In genomic region chr15:80080711-80081615, GRCm38 (mm10) we compare ENCODE assay signal across 8 mouse cellular contexts. TPM values are rescaled to one million over a fixed set of nuclear protein-coding genes. Genes with fewer than 3 reads are reported as not detected.
DNase-seq lines count a peak whose midpoint lies in the region; ATAC-seq and TF ChIP-seq lines count a peak whose summit lies in the region.

No protein-coding gene starts in this region.

- peak; percentile 74 for DNase-seq in lung, postnatal 0 days (ENCODE audit: low spot score)
- no peak for DNase-seq in lung, postnatal 14 days
- peak; percentile 82 for DNase-seq in forebrain, postnatal 0 days
- peak; percentile 90 for DNase-seq in limb, embryonic 14.5 days (ENCODE audit: low spot score)
- no peak for DNase-seq in gastrocnemius, postnatal 10 days

- H3K27ac ChIP-seq in lung, postnatal 0 days (ENCODE audit: low read length) = no peak overlapping the region
- H3K27ac ChIP-seq in bone marrow macrophage, adult 2 months (ENCODE audit: insufficient read depth, low read depth, low read length) = peak overlapping the region; percentile 80
- H3K27ac ChIP-seq in forebrain, postnatal 0 days (ENCODE audit: low read depth, low read length) = no peak overlapping the region
- H3K27ac ChIP-seq in limb, embryonic 14.5 days (replicated peaks; ENCODE audit: low read depth, low read length) = no peak overlapping the region
- no peak overlapping the region for H3K27ac ChIP-seq in neural tube, embryonic 14.5 days (ENCODE audit: low read depth, low read length)

- peaks cover 30% of the 10 kb centered on the region for H3K36me3 ChIP-seq in lung, postnatal 0 days (ENCODE audit: insufficient read depth, low read length)
- H3K36me3 ChIP-seq in forebrain, postnatal 0 days (ENCODE audit: insufficient read depth) = peaks cover 57% of the 10 kb centered on the region
- peaks cover 61% of the 10 kb centered on the region for H3K36me3 ChIP-seq in limb, embryonic 14.5 days (ENCODE audit: control insufficient read depth, insufficient read depth, low read length)
- peaks cover 41% of the 10 kb centered on the region for H3K36me3 ChIP-seq in neural tube, embryonic 14.5 days (ENCODE audit: control insufficient read depth, insufficient read depth, low read length)

- no peak for ATAC-seq in lung, postnatal 0 days
- ATAC-seq in forebrain, postnatal 0 days = no peak
- no peak for ATAC-seq in limb, embryonic 14.5 days (ENCODE audit: low FRiP score, low read depth)
- ATAC-seq in neural tube, embryonic 14.5 days (ENCODE audit: low read depth) = no peak
- ATAC-seq in erythroid progenitor cell, adult 5-6 weeks (replicated peaks; ENCODE audit: low FRiP score, poor library complexity, severe bottlenecking) = no peak

- H3K4me2 ChIP-seq in lung, postnatal 0 days (replicated peaks; ENCODE audit: low read depth, low read length) = peak overlapping the region; percentile 72; the same call in 1 of the 2 replicates
- peak overlapping the region; percentile 59 for H3K4me2 ChIP-seq in forebrain, postnatal 0 days (ENCODE audit: low read depth)
- H3K4me2 ChIP-seq in limb, embryonic 14.5 days (replicated peaks; ENCODE audit: low read depth, low read length, severe bottlenecking) = peak overlapping the region; percentile 64
- peak overlapping the region; percentile 88 for H3K4me2 ChIP-seq in neural tube, embryonic 14.5 days (ENCODE audit: low read depth, low read length)

- TF ChIP-seq CTCF in lung, postnatal 0 days (IDR thresholded peaks at IDR 0.05) = peak; percentile 80
- peak; percentile 17; the same call in 1 of the 2 replicates for TF ChIP-seq CTCF in bone marrow macrophage, adult 2 months (IDR thresholded peaks at IDR 0.05; ENCODE audit: low read depth, low read length)
- TF ChIP-seq CTCF in forebrain, postnatal 0 days (IDR thresholded peaks at IDR 0.05; ENCODE audit: low read depth) = peak; percentile 85

- no peaks in the 10 kb centered on the region for H3K9me3 ChIP-seq in lung, postnatal 0 days (ENCODE audit: low read length)
- H3K9me3 ChIP-seq in forebrain, postnatal 0 days (ENCODE audit: low read length) = no peaks in the 10 kb centered on the region
- H3K9me3 ChIP-seq in limb, embryonic 14.5 days (ENCODE audit: control insufficient read depth, low read length) = no peaks in the 10 kb centered on the region
- no peaks in the 10 kb centered on the region for H3K9me3 ChIP-seq in neural tube, embryonic 14.5 days (ENCODE audit: control insufficient read depth, low read length)

- no peak for TF ChIP-seq EP300 in lung, postnatal 0 days (IDR thresholded peaks at IDR 0.05)

- no peaks in the 10 kb centered on the region for H3K27me3 ChIP-seq in lung, postnatal 0 days (replicated peaks; ENCODE audit: insufficient read depth, low read length)
- no peaks in the 10 kb centered on the region for H3K27me3 ChIP-seq in forebrain, postnatal 0 days (ENCODE audit: insufficient read depth, low read length)
- H3K27me3 ChIP-seq in limb, embryonic 14.5 days (ENCODE audit: control insufficient read depth, insufficient read depth, low read length) = no peaks in the 10 kb centered on the region
- no peaks in the 10 kb centered on the region for H3K27me3 ChIP-seq in neural tube, embryonic 14.5 days (ENCODE audit: control insufficient read depth, insufficient read depth, low read length)

- H3K9ac ChIP-seq in lung, postnatal 0 days (replicated peaks; ENCODE audit: low read depth) = no peak overlapping the region
- H3K9ac ChIP-seq in forebrain, postnatal 0 days = peak overlapping the region; percentile 36; the same call in 1 of the 2 replicates
- peak overlapping the region; percentile 94 for H3K9ac ChIP-seq in limb, embryonic 14.5 days (ENCODE audit: low read depth, low read length, severe bottlenecking)
- H3K9ac ChIP-seq in neural tube, embryonic 14.5 days (replicated peaks; ENCODE audit: low read depth, low read length) = 0 out of 2 replicates have a peak overlapping the region, but pooled peaks have one; percentile 22

- TF ChIP-seq POLR2A in bone marrow macrophage, adult 2 months (IDR thresholded peaks at IDR 0.05; ENCODE audit: borderline replicate concordance, low read depth, low read length) = no peak
- no peak for TF ChIP-seq POLR2A in limb, embryonic 14.5 days (IDR thresholded peaks at IDR 0.05; ENCODE audit: borderline replicate concordance, extremely low read depth, insufficient read depth, insufficient read length)

- 37% methylated on average over 9 of the region's 9 CpGs for WGBS in lung, postnatal 0 days
- 56% methylated on average over 9 of the region's 9 CpGs for WGBS in forebrain, postnatal 0 days
- 55% methylated on average over 9 of the region's 9 CpGs for WGBS in limb, embryonic 14.5 days
- 66% methylated on average over 9 of the region's 9 CpGs for WGBS in neural tube, embryonic 14.5 days

- H3K4me1 ChIP-seq in lung, postnatal 0 days (ENCODE audit: insufficient read depth, low read depth, low read length) = peaks cover 13% of the 10 kb centered on the region; the same call in 1 of the 2 replicates
- H3K4me1 ChIP-seq in bone marrow macrophage, adult 2 months (ENCODE audit: control insufficient read depth, insufficient read depth, low read length) = peaks cover 12% of the 10 kb centered on the region
- H3K4me1 ChIP-seq in forebrain, postnatal 0 days (ENCODE audit: insufficient read depth) = peaks cover 16% of the 10 kb centered on the region
- peaks cover 11% of the 10 kb centered on the region; the same call in 1 of the 2 replicates for H3K4me1 ChIP-seq in limb, embryonic 14.5 days (ENCODE audit: control insufficient read depth, insufficient read depth, low read length)
- peaks cover 15% of the 10 kb centered on the region for H3K4me1 ChIP-seq in neural tube, embryonic 14.5 days (ENCODE audit: control insufficient read depth, insufficient read depth, low read length)

- H3K4me3 ChIP-seq in lung, postnatal 0 days (ENCODE audit: low read depth, low read length) = no peak overlapping the region
- peak overlapping the region; percentile 67 for H3K4me3 ChIP-seq in bone marrow macrophage, adult 2 months (ENCODE audit: insufficient read depth, low read length)
- H3K4me3 ChIP-seq in forebrain, postnatal 0 days (ENCODE audit: low read depth, low read length) = peak overlapping the region; percentile 0; the same call in 1 of the 2 replicates
- peak overlapping the region; percentile 87 for H3K4me3 ChIP-seq in limb, embryonic 14.5 days (replicated peaks; ENCODE audit: low read length)
- H3K4me3 ChIP-seq in neural tube, embryonic 14.5 days (ENCODE audit: low read depth, low read length) = peak overlapping the region; percentile 62

RNA-seq across cellular contexts. Expression of gene Syngr1, which starts 10.2 kb away (rescaled TPM):
- 34.4 and 35.3 TPM in 2 replicates for polyA plus RNA-seq in lung, postnatal 0 days (2015; fragmentation: Nextera tagmentation; extraction: Ambion mirVana)
- 95.0 and 111 TPM in 2 replicates for polyA plus RNA-seq in bone marrow macrophage, adult 2 months (2012; ENCODE audit: insufficient read depth, insufficient read length, missing spikeins)
- 113 and 127 TPM in 2 replicates for total RNA-seq in forebrain, postnatal 0 days (2014; rRNA removed)
- polyA plus RNA-seq in forebrain, postnatal 0 days (2015; fragmentation: Nextera tagmentation; extraction: Ambion mirVana) = 58.6 and 69.0 TPM in 2 replicates
- polyA plus RNA-seq in limb, embryonic 14.5 days (2012; rRNA removed) = 10.8 and 11.0 TPM in 2 replicates
- 8.3 and 11.5 TPM in 2 replicates for polyA plus RNA-seq in limb, embryonic 14.5 days (2014; fragmentation: Nextera tagmentation; extraction: Ambion mirVana)
- polyA plus RNA-seq in neural tube, embryonic 14.5 days (2014; fragmentation: Nextera tagmentation; extraction: Ambion mirVana) = 27.3 and 30.3 TPM in 2 replicates
- total RNA-seq in erythroid progenitor cell, adult 5-6 weeks (2015; ENCODE audit: low replicate concordance) = 19.1 and 20.1 TPM in 2 replicates
- 3.6 and 16.7 TPM in 2 replicates for total RNA-seq in erythroid progenitor cell, adult 5-6 weeks (2017; ENCODE audit: low replicate concordance)
- 10 to 100 TPM; 16.1 to 17.0 TPM for total RNA-seq in gastrocnemius, postnatal 10 days (2021)

RNA-seq across cellular contexts. Expression of gene Rpl3, which starts 10.7 kb away (rescaled TPM):
- 554 and 577 TPM in 2 replicates for polyA plus RNA-seq in lung, postnatal 0 days (2015; fragmentation: Nextera tagmentation; extraction: Ambion mirVana)
- polyA plus RNA-seq in bone marrow macrophage, adult 2 months (2012; ENCODE audit: insufficient read depth, insufficient read length, missing spikeins) = 928 and 957 TPM in 2 replicates
- total RNA-seq in forebrain, postnatal 0 days (2014; rRNA removed) = 804 and 1,069 TPM in 2 replicates
- 578 and 651 TPM in 2 replicates for polyA plus RNA-seq in forebrain, postnatal 0 days (2015; fragmentation: Nextera tagmentation; extraction: Ambion mirVana)
- polyA plus RNA-seq in limb, embryonic 14.5 days (2012; rRNA removed) = 1,074 and 1,569 TPM in 2 replicates
- polyA plus RNA-seq in limb, embryonic 14.5 days (2014; fragmentation: Nextera tagmentation; extraction: Ambion mirVana) = 1,384 and 1,387 TPM in 2 replicates
- polyA plus RNA-seq in neural tube, embryonic 14.5 days (2014; fragmentation: Nextera tagmentation; extraction: Ambion mirVana) = 633 and 702 TPM in 2 replicates
- total RNA-seq in erythroid progenitor cell, adult 5-6 weeks (2015; ENCODE audit: low replicate concordance) = 600 and 647 TPM in 2 replicates
- 701 and 821 TPM in 2 replicates for total RNA-seq in erythroid progenitor cell, adult 5-6 weeks (2017; ENCODE audit: low replicate concordance)
- total RNA-seq in gastrocnemius, postnatal 10 days (2021) = 100 to 1,000 TPM; 224 to 271 TPM

RNA-seq across cellular contexts. Expression of gene Tab1, which starts 52.0 kb away (rescaled TPM):
- 18.1 and 19.1 TPM in 2 replicates for polyA plus RNA-seq in lung, postnatal 0 days (2015; fragmentation: Nextera tagmentation; extraction: Ambion mirVana)
- polyA plus RNA-seq in bone marrow macrophage, adult 2 months (2012; ENCODE audit: insufficient read depth, insufficient read length, missing spikeins) = 18.3 and 19.2 TPM in 2 replicates
- 48.8 and 52.1 TPM in 2 replicates for total RNA-seq in forebrain, postnatal 0 days (2014; rRNA removed)
- polyA plus RNA-seq in forebrain, postnatal 0 days (2015; fragmentation: Nextera tagmentation; extraction: Ambion mirVana) = 21.6 and 25.7 TPM in 2 replicates
- polyA plus RNA-seq in limb, embryonic 14.5 days (2012; rRNA removed) = 43.1 and 56.5 TPM in 2 replicates
- polyA plus RNA-seq in limb, embryonic 14.5 days (2014; fragmentation: Nextera tagmentation; extraction: Ambion mirVana) = 34.6 and 39.4 TPM in 2 replicates
- polyA plus RNA-seq in neural tube, embryonic 14.5 days (2014; fragmentation: Nextera tagmentation; extraction: Ambion mirVana) = 30.1 and 36.6 TPM in 2 replicates
- 8.6 and 9.2 TPM in 2 replicates for total RNA-seq in erythroid progenitor cell, adult 5-6 weeks (2015; ENCODE audit: low replicate concordance)
- 22.5 and 26.3 TPM in 2 replicates for total RNA-seq in erythroid progenitor cell, adult 5-6 weeks (2017; ENCODE audit: low replicate concordance)
- 10 to 100 TPM; 17.1 to 20.6 TPM for total RNA-seq in gastrocnemius, postnatal 10 days (2021)

Comparison
In these comparisons a context has a peak if more than half of its experiments do, and no peak if none do; other contexts are left out.
1. DNase-seq: peak in lung, postnatal 0 days (single experiment), forebrain, postnatal 0 days (single experiment) and limb, embryonic 14.5 days (single experiment); none in lung, postnatal 14 days (single experiment) and gastrocnemius, postnatal 10 days (single experiment).
2. CTCF ChIP-seq: peak in every context shown above with its lines; median percentile 85 in forebrain, postnatal 0 days; 80 in lung, postnatal 0 days; 17 in bone marrow macrophage, adult 2 months.
3. Peak in every context shown above with its lines, with median percentiles within 50 percentile points of each other: H3K4me2 ChIP-seq.